Mouse (Mus musculus): Measurements from ENCODE around the gene Gm5475.
A peak's percentile ranks its signal among the peaks of the same experiment; 100 is the strongest.

The Gm5475 gene

GRCm38 (mm10) chr15:100414011-100414410 is 7.9 kb upstream of the Gm5475 start:
- no peak for DNase-seq

- DNase-seq: no peak
These were observed 7.0 kb upstream of the Gm5475 start for GRCm38 (mm10) chr15:100414942-100415341.

GRCm38 (mm10) chr15:100415684-100416083 is 6.3 kb upstream of the Gm5475 start:
- no peak for DNase-seq

- DNase-seq: no peak
These were observed 4.0 kb upstream of the Gm5475 start for GRCm38 (mm10) chr15:100417854-100418450.

- no peak for DNase-seq
These were observed 2.6 kb upstream of the Gm5475 start for GRCm38 (mm10) chr15:100419311-100419710.

- no peak for DNase-seq
These were observed 1.8 kb upstream of the Gm5475 start for GRCm38 (mm10) chr15:100419901-100420745.

GRCm38 (mm10) chr15:100421059-100421757 is 739 bp upstream of the Gm5475 start:
- no peak for DNase-seq

GRCm38 (mm10) chr15:100422476-100422875 is 529 bp downstream of the Gm5475 start:
- DNase-seq: no peak

GRCm38 (mm10) chr15:100422899-100423860 is 1.2 kb downstream of the Gm5475 start:
- peak; percentile 96 for DNase-seq

GRCm38 (mm10) chr15:100423916-100424315 is 2.0 kb downstream of the Gm5475 start:
- DNase-seq: no peak

GRCm38 (mm10) chr15:100424396-100425122 is 2.6 kb downstream of the Gm5475 start, which contains the start of gene Slc11a2:
Gene Slc11a2, minus strand, starts transcription at chr15:100425072.
- no peak for DNase-seq

- DNase-seq: no peak
These were observed 6.5 kb downstream of the Gm5475 start for GRCm38 (mm10) chr15:100428296-100428905.

GRCm38 (mm10) chr15:100429959-100430565 is 8.1 kb downstream of the Gm5475 start:
- peak; percentile 59 for DNase-seq

- DNase-seq: no peak
These were observed 11.3 kb downstream of the Gm5475 start for GRCm38 (mm10) chr15:100433234-100433633.

GRCm38 (mm10) chr15:100436112-100436511 is 14.2 kb downstream of the Gm5475 start:
- DNase-seq: no peak

GRCm38 (mm10) chr15:100436518-100436917 is 14.6 kb downstream of the Gm5475 start:
- DNase-seq: no peak

GRCm38 (mm10) chr15:100443126-100443922 is 21.4 kb downstream of the Gm5475 start:
- DNase-seq: peak; percentile 89

- DNase-seq: no peak
These were observed 24.9 kb downstream of the Gm5475 start for GRCm38 (mm10) chr15:100446887-100447286.

- no peak for DNase-seq
These were observed 26.6 kb downstream of the Gm5475 start for GRCm38 (mm10) chr15:100448572-100448971.

- DNase-seq: no peak
These were observed 27.5 kb downstream of the Gm5475 start for GRCm38 (mm10) chr15:100449495-100449894.

All from cerebellum, adult 11-12 months (tissue).